Mouse (Mus musculus) C2C12 (cell line): Measurements from ENCODE around the gene H2-DMa. TPM values are rescaled to one million over a fixed set of nuclear protein-coding genes. Genes with fewer than 3 reads are reported as not detected.

Experiments used
- H3K27me3 ChIP-seq: one replicate; pipeline ENCODE4 v1.6.1; 2011; ENCODE audit not compliant: control insufficient read depth, insufficient read depth, insufficient read length
- H3K36me3 ChIP-seq: one replicate; pipeline ENCODE4 v1.6.1; 2011; ENCODE audit not compliant: control insufficient read depth, insufficient read depth
- H3K4me3 ChIP-seq: one replicate; pipeline ENCODE4 v1.5.1; 2011; ENCODE audit warnings: mild to moderate bottlenecking, control low read depth; ENCODE audit not compliant: poor library complexity, insufficient read depth, severe bottlenecking
- H3K79me2 ChIP-seq: one replicate; pipeline ENCODE4 v1.6.1; 2011; ENCODE audit not compliant: control insufficient read depth, insufficient read depth
- H3K79me3 ChIP-seq: one replicate; pipeline ENCODE4 v1.6.1; 2011; ENCODE audit warnings: low read depth, control low read depth
- H3ac ChIP-seq: one replicate; pipeline ENCODE3; 2011; ENCODE audit warnings: low read depth; ENCODE audit not compliant: control insufficient read depth, insufficient read length
- CEBPB ChIP-seq: IDR thresholded peaks from one replicate; pipeline ENCODE4 v1.6.1; 2011; ENCODE audit warnings: low read depth, mild to moderate bottlenecking, control low read depth, moderate library complexity
- CTCF ChIP-seq: IDR thresholded peaks from one replicate; pipeline ENCODE4 v1.5.1; 2011; ENCODE audit not compliant: control insufficient read depth, insufficient read depth, insufficient read length
- FOSL1 ChIP-seq: IDR thresholded peaks from one replicate; pipeline ENCODE4 v1.8.0; 2011; ENCODE audit warnings: mild to moderate bottlenecking, low read length; ENCODE audit not compliant: poor library complexity, insufficient read depth, severe bottlenecking
- MAX ChIP-seq: IDR thresholded peaks from one replicate; pipeline ENCODE4 v1.6.1; 2011; ENCODE audit warnings: mild to moderate bottlenecking, control low read depth
- MYOD1 ChIP-seq: IDR thresholded peaks from one replicate; pipeline ENCODE4 v1.6.1; 2011; ENCODE audit warnings: low read depth; ENCODE audit not compliant: control insufficient read depth, insufficient read length
- MYOG ChIP-seq: IDR thresholded peaks from one replicate; pipeline ENCODE4 v1.6.1; 2011; ENCODE audit not compliant: control insufficient read depth, insufficient read length; ENCODE audit errors: extremely low read depth
- USF1 ChIP-seq: IDR thresholded peaks from one replicate; pipeline ENCODE4 v1.6.1; 2011; ENCODE audit warnings: low read depth, mild to moderate bottlenecking, control low read depth, moderate library complexity
- polyA plus RNA-seq: library from polyadenylated mRNA; unstranded; fragments of >200 nt; fragmentation: generic; extraction: Trizol; gene quantifications from one replicate; pipeline ENCODE4 v1.2.1, GENCODE M21; 2012; ENCODE audit warnings: missing spikeins

The H2-DMa gene
- polyA plus RNA-seq, 1 experiment = 5.2 TPM

GRCm38 (mm10) chr17:34186885-34187260 lies 67.5 kb downstream of the H2-DMa start:
- H3ac ChIP-seq = peak overlapping the region; percentile 42
- peaks cover 55% of the 10 kb centered on the region for H3K27me3 ChIP-seq
- no peaks in the 10 kb centered on the region for H3K79me3 ChIP-seq
- no peaks in the 10 kb centered on the region for H3K79me2 ChIP-seq
- H3K4me3 ChIP-seq = peak overlapping the region; percentile 30
- no peaks in the 10 kb centered on the region for H3K36me3 ChIP-seq
- TF ChIP-seq FOSL1 = no peak
- no peak for TF ChIP-seq MYOG
- TF ChIP-seq MAX = no peak
- TF ChIP-seq CEBPB = no peak
- TF ChIP-seq CTCF = no peak
- TF ChIP-seq MYOD1 = no peak
- no peak for TF ChIP-seq USF1

DNA sequence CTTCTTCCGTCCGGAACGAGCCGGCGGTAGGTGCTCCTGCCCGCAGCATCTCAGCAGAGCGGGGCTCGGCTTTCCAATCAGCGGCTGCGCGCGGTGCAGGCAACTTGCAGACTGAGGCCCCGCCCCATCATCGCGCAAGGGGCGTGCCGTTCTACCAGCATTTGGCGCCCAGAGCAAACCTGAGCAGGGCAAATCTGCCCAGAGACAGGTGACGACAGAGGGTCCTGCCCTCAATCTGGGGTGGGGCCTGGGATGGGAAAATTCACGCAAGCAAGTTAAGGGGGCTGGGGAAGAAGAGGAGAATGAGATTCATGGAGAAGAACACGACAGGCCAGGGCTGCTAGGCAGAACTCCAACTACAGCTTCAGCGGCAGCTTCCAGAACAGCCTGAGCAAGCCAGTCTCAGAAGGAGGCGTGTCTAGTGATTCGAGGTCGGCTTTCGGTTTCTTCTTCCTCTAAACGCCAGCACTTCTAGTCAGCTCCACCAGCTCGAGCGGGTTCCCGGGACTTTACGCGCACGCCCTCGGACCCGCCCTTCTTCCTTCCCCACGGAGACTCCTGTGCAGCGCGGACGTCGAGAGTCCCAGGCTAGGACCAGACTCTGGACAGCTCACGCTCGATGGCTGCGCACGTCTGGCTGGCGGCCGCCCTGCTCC lies 68.0 kb downstream of the H2-DMa start, which contains the start of the genes Tap1 and Psmb9:
Tap1 (plus strand) TSS at position 293 of the 656 bp plus-strand sequence.
Psmb9 (minus strand) TSS at position 504 of the 656 bp plus-strand sequence.
- Histone ChIP-seq H3K27me3 (peaks cover 56% of the 10 kb centered on the region), H3K79me2 (no peaks in the 10 kb centered on the region), H3ac (peak within 1 kb of the TSS; percentile 42), H3K4me3 (peak within 1 kb of the TSS; percentile 30), H3K36me3 (no peaks in the 10 kb centered on the region), H3K79me3 (no peaks in the 10 kb centered on the region)
- no peak for TF ChIP-seq FOSL1
- no peak for TF ChIP-seq MYOD1
- no peak for TF ChIP-seq CTCF
- TF ChIP-seq MYOG = no peak
- no peak for TF ChIP-seq USF1
- TF ChIP-seq MAX = no peak
- no peak for TF ChIP-seq CEBPB

- Histone ChIP-seq H3ac (peak overlapping the region; percentile 27), H3K27me3 (peaks cover 60% of the 10 kb centered on the region), H3K36me3 (no peaks in the 10 kb centered on the region), H3K79me2 (no peaks in the 10 kb centered on the region), H3K4me3 (peak overlapping the region; percentile 30), H3K79me3 (no peaks in the 10 kb centered on the region)
- TF ChIP-seq FOSL1 (no peak), CEBPB (no peak)
Observed at GRCm38 (mm10) chr17:34188010-34188409, 68.7 kb downstream of the H2-DMa start.

Other genes with a start within 250 kb of the H2-DMa start
- gene Gm7029, start 245.7 kb upstream of the H2-DMa start, polyA plus RNA-seq = not detected
- 68.6 TPM for gene Kifc1, start 228.9 kb upstream of the H2-DMa start, polyA plus RNA-seq
- not detected for gene Platr17, start 214.4 kb upstream of the H2-DMa start, polyA plus RNA-seq
- gene Daxx, start 210.1 kb upstream of the H2-DMa start, polyA plus RNA-seq = 19.3 TPM
- 30.5 TPM for gene Tapbp, start 203.6 kb upstream of the H2-DMa start, polyA plus RNA-seq
- gene Zbtb22, start 203.6 kb upstream of the H2-DMa start, polyA plus RNA-seq = 30.3 TPM
- 31.7 TPM for gene Rgl2, start 190.0 kb upstream of the H2-DMa start, polyA plus RNA-seq
- gene Pfdn6, start 179.2 kb upstream of the H2-DMa start, polyA plus RNA-seq = 130 TPM
- gene Wdr46, start 178.9 kb upstream of the H2-DMa start, polyA plus RNA-seq = 64.8 TPM
- 1.5 TPM for gene B3galt4, start 168.1 kb upstream of the H2-DMa start, polyA plus RNA-seq
- gene Vps52, start 163.7 kb upstream of the H2-DMa start, polyA plus RNA-seq = 24.4 TPM
- gene Rps18, start 163.5 kb upstream of the H2-DMa start, polyA plus RNA-seq = 517 TPM
- 19.0 TPM for gene H2-K1, start 119.2 kb upstream of the H2-DMa start, polyA plus RNA-seq
- gene Ring1, start 94.9 kb upstream of the H2-DMa start, polyA plus RNA-seq = 26.8 TPM
- gene H2-Ke6, start 91.5 kb upstream of the H2-DMa start, polyA plus RNA-seq = 17.6 TPM
- gene Slc39a7, start 87.9 kb upstream of the H2-DMa start, polyA plus RNA-seq = 175 TPM
- gene Rxrb, start 87.7 kb upstream of the H2-DMa start, polyA plus RNA-seq = 39.0 TPM
- gene Col11a2, start 80.1 kb upstream of the H2-DMa start, polyA plus RNA-seq = 0.77 TPM
- gene H2-Oa, start 27.2 kb upstream of the H2-DMa start, polyA plus RNA-seq = not detected
- 127 TPM for gene Brd2, start 3.1 kb downstream of the H2-DMa start, polyA plus RNA-seq
- not detected for gene H2-DMb2, start 23.8 kb downstream of the H2-DMa start, polyA plus RNA-seq
- not detected for gene H2-DMb1, start 33.5 kb downstream of the H2-DMa start, polyA plus RNA-seq
- gene Tap1, start 68.0 kb downstream of the H2-DMa start, polyA plus RNA-seq = 0.30 TPM
- gene Psmb9, start 68.2 kb downstream of the H2-DMa start, polyA plus RNA-seq = 0.07 TPM
- 0.05 TPM for gene Psmb8, start 78.2 kb downstream of the H2-DMa start, polyA plus RNA-seq
- 0.47 TPM for gene Tap2, start 84.0 kb downstream of the H2-DMa start, polyA plus RNA-seq
- not detected for gene H2-Ob, start 119.4 kb downstream of the H2-DMa start, polyA plus RNA-seq
- not detected for gene H2-Ab1, start 138.1 kb downstream of the H2-DMa start, polyA plus RNA-seq
- gene H2-Aa, start 168.3 kb downstream of the H2-DMa start, polyA plus RNA-seq = not detected
- gene H2-Eb1, start 186.3 kb downstream of the H2-DMa start, polyA plus RNA-seq = not detected
- gene H2-Eb2, start 206.1 kb downstream of the H2-DMa start, polyA plus RNA-seq = not detected
- not detected for gene Btnl2, start 235.3 kb downstream of the H2-DMa start, polyA plus RNA-seq